Mouse (Mus musculus): ENCODE data around the gene Raph1.

Raph1 gene

DNA sequence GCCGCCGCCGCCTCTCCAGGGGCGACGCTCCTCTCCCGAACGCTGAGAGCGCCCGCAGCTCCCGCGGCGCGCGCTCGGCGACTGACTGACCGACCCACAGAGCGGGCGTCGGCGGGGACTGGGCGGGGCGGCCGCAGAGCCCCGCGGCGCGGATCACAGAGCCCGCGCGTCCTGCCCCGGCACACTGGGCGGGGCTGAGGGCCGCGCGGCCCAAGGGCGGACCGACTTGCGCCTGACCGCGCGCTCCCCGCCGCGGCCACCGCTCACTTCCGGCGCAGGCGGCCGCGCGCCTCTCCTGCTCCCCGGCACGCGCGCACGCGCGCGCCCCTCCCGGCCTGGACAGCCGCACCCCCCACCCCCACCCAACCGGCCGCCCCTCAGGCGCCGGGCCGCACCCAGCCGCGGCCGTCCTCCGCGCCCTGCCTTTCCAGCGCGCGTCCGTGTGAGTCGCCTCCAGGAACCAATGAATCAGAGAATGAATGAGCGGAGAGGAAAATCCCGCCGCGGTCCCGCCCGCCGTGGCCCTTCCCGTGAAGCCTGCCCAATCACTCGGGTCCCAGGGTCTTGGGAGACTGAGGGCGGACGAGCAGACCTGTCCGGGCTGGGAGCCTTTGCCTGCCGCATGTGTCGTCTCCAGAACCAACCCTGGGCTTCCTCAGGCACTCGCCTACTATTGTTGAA lies at the start of gene Raph1:
Gene Raph1 (minus strand): TSS at position 474 of the 681 bp plus-strand sequence.
- DNase-seq (ENCODE audit: low read depth): peak; percentile 29

DNA sequence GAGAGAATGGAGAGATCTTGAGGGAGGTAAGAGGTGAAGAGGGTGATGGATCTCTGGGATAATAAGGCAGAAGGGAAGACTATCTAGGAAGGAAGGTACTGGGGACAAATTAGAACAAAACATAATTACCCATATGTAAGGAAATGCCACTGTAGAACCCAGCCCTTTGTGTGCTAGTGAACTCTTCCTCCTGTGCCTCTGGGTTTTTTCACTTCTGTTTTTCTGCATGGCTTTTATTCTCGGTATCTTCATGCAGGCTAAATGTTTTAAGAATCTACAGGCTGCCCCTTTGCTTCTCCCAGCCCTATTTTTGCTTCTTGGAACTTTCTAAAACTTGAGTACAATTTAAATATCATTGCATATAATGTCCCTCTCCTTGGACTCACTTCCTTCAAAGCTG lies 48.8 kb upstream of the Raph1 start:
- no peak for DNase-seq (ENCODE audit: low read depth)

DNA sequence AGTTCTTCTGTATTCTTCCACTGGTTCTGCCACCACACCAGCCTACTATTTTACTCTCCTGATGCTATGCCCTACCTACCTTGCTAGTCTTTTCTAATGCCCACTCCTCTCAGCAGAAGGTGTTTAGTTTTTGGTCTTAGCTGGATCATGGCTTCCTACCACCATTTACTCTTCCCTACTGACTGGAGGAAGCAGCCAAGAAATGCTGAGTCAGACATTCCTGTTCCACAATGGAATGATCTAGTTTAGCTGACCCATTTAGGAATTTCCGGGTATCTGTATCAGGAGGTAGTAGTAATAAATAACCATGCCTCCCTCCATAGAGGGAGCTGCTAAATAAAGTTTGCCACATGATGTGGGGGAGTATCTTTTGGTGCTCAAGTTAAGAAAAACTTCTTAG lies 48.0 kb upstream of the Raph1 start:
- DNase-seq (ENCODE audit: low read depth): no peak

DNA sequence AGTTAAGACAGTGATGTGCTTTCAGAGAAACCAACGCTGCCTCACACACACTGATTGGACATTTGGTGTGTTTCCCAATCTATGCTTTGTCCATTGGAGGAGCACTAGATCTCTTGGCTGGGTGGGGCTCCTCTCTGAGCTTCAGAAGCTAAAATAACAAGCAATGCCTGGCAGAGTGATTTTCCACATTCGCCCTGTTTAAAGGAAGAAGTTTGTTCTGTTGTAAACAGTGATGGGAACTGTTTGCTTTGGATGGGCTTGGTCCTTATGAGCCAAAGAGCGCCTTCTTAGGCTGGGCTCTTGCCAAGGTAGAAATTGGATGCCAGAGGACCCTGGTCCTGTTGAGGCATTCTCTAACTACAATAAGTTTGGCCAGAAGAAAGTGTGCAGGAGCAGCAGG lies 45.1 kb upstream of the Raph1 start:
- no peak for DNase-seq (ENCODE audit: low read depth)

DNA sequence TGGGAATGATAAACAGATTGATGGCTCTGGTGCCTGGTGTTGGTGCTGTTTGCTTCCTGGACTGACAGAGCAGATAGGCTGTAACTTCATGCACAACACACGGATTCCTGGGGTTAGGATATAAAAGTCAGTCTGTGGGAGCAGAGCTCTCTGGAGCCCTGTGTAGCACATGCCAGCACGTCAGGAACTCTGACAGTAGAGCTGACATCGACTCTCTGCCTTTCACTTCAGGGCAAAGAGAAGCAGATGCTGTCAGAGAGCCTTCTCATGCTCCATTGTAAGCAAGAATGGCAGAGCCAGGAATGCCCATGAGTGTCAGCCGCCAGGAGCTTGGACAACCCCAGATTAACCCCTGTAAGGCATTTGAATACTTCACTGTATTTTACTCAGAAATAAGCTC lies 43.7 kb upstream of the Raph1 start:
- DNase-seq (ENCODE audit: low read depth): no peak

DNA sequence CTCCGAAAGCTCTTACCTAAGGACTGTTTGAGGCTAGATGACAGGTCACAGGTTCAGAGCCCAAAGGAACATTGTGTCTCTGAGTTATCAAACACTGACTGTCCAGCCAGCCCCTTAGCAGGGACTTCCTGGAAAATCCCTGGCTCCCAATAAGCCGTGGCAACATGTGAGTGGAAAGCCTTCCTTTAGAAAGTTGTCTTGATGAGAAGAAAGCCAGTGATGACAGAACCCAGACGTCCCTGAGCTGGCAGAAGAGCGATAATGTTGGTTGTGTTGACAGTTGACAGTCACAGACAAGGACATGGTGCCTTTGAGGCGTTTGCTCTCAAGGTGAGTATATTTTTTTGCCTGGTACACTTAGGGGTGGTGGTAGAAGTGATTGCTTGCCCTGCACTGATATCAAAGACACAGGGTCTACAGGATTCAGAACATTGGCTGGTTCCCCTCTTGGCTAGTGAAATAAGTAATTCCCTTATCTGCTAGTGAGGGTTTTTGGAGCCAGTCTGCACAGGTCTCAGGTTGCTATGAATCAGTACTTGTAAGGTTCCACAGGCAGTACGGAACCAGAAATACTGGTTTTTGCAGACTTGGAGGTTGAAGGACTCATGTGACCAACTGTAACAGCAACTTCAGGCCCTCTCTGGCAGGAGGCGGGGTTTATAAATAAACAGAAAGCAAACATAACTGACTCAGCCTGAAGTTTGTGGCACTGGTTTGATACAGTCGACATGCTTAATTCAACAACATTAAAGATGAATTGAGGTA lies 42.3 kb upstream of the Raph1 start:
- DNase-seq (ENCODE audit: low read depth): no peak

DNA sequence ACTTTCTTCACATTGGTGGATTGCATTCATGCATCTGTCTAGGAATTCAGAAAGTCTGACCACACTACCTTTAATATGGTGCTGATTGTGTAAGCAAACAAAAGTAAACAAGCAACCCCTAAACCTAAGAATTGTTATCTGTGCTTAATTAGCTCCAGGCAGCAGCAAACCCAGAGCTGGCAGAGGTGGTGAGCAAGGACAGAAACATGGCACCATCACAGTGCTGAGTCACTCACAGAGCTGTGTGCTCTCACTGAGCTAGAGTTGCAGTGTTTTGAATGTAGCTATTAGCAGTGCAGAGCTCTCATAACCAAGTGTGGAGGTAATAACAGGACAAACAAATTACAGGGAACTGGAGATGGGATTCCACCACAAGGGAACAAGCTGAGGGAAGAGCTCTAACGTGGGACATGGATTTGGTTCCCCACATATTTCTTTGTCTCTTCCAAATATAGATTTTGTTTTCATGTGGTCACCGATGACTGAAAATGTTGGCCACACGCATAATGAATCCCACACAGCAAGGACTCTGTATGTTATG lies 37.6 kb upstream of the Raph1 start:
- DNase-seq (ENCODE audit: low read depth): no peak

DNA sequence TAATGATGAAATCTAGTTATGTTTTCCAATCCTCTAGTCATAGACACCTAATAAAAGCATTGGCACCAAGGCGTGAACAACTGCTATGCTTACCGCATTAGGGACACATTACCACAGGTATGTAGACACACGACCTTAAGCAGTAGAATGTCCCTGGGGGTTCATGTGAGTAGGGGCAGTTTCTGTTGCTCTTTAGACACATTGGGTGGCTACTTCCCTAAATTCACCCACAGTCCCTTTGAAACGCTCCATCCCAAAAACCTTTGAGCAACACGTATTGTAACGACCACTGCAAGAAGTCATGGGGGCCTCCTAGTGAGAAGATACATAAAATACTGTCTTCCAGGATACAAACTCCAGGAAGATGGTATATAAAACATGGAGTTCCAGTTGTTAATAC lies 33.8 kb upstream of the Raph1 start:
- no peak for DNase-seq (ENCODE audit: low read depth)

DNA sequence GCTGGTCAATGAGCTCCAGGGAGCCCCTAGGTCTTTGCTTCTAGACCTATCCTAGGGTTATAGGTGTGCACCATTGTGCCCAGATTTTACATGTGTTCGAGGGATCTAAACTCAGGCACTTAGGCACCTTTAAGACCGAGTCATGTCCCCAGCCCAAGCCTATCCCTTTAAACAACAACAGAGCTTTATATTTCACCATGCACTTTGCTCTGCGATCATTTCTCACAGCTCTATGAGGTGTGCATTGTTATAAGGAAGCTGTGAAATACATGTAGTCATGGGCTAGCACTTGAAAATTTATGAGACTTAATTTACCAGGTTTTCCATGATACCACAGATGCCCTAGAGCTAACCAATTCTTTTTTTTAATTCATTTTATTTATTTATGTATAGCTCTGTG lies 33.0 kb upstream of the Raph1 start:
- no peak for DNase-seq (ENCODE audit: low read depth)

DNA sequence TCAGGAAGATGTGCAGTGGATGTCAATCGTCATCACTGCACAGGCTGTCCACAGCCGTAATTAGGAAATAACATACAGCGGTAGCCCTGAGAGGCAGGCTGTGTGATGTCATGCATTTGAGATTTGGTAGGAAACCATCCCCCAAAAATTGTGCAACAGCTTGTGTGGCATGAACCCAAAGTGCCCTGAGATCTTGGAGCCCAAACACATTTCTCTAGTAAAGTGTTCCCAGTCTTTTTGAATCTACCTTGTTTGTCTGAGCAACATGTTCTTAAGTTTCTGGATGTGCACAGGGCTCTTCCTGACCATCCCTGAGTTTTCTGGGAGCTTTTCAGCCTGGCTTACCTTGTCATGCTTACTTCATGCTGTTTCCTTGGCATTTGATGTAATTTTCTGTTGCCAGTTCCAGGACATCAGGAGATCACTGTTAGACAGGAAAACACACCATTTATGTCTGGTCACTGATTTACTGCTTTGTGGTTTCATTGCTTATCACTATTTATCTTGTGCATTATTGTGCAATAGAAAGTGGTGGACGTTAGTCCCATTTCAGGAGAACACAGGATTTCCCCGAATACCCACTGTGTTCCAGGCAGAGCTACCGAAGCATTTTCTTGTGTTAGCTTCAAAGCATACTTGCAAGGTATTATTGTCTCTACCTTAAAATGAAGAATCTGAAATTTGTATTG lies 32.3 kb upstream of the Raph1 start:
- DNase-seq (ENCODE audit: low read depth): no peak

DNA sequence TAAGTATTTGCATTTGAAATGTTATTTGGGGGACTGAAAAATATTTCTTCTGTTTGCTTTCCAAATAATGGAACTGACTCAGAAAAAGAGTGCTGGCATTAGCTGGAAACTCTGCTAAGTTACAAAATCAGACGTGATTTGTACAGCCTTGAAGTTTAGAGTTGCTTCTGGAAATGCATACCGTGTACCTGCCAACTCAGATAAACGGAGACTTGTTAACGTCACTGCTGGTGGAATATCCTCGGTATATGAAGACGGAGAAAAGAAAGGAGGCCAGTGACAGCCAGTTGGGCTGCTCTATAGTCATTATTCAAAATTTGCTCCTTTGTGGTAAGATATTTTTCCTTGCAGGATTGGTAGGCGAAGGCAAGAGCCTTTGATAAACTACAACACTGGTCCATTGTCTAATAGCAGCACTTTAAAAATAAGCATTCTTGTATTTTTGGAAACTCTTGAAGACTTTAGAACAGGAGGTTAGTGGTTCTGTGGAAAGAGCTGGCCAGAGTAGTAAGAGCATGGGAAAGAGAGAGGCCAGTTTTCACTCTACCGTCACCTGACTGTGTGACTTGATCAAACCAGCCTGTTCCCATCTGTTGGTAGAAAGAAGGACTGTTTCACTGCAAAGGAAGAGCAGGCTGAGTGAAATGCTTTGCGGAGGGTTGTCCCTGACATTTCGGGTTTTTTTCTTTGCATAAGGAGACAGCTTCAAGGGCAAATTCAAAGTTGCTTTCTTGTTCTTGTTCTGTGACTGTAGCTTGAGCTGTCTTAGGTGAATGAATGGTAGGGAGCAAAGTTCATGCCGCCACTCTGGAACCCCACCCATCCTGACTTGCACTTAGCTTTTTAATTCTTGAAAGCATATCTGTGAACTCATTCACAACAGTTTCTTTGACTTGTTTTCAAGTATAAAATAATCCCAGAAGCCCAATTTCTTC lies 29.7 kb upstream of the Raph1 start:
- no peak for DNase-seq (ENCODE audit: low read depth)

DNA sequence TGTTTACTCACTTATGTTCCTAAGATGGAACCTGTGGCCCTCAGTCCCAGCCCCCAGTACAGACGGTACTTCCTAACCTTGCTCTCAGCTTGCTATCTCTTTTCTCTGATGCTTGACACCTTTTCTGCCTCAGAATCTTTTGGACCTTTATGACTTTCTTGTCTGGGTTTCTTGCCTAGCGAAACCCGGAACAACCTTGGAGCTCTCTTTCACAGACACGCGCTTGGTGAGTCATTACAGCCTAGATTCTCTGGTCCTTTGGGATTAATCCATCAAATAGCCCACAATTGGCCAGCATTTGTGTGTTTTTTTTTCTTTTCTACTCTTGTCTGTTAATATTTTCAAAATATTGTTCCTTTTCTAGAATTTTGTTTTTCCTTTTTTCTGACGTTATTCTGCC lies 26.2 kb upstream of the Raph1 start:
- DNase-seq (ENCODE audit: low read depth): no peak

DNA sequence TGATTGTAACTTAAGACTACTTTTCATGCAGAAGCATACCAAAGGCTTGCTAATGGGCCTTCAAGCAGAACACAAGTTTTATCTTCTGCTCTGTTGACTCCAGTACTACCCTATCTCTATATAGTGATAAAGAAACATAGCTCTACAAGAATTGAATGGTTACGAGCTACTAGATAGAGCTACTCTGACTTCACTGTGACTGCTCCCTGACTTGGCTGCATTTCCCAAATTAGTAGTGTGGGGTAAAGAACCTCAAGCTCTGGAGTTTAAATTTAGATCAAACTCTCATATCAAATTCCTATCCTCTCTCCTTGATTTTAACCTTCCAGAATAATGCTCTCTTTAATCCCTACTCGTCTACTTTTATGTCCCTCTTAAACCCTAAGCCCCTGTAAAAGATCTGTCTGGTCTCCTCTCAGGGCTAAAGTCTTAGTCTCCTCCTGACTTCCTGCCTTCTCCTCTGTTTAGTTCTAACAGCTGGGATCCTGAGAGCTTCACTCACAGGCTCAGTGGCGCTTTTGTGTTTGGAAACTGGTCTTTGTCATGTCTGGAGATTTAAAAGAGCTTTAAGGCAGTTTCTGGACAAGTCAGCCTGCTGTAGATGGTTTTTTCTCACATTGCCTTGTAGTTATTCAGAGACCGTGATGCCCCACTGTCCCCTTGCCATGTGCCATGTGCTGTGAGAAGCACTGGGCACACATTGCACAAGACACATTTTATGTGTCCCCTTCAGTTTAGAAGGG lies 22.2 kb upstream of the Raph1 start:
- DNase-seq (ENCODE audit: low read depth): no peak

DNA sequence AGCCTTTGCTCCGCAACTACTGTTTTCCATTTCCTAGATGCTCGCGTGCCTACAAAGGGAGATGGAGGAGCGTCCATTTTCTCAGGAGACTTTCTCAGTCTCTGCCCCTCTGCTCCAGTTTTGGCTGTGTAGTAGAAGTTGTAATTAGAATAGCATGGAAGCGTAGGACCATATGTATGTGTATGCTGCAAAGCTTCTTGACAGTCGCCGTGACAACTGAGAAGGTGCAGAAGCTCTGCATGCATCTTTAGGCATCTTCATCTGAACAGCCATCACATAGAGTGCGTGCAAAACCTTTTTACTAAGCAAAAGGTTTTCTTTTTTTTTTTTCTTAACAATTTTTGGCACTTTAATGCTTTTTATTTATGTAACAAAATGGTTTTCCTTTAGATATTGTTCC lies 14.1 kb upstream of the Raph1 start:
- no peak for DNase-seq (ENCODE audit: low read depth)

DNA sequence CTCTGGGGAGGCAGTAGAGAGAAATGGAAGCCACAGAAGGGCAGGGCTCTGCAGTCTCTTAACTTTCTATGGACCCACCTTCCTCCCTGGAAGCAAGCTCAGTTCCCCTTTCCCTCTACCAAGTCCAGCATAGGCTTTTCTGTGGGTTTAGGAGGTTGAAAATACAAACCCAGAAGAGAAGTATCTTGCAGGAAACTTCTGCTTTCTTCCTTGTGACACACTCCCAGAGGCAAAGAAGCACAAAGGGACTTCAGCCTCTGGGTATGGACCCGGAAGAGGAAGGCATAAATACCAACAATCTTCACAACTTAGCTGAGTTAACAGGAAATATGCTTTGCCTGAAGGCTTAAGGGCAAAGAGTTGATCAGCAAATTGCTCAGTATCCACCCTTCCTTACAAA lies 13.0 kb upstream of the Raph1 start:
- DNase-seq (ENCODE audit: low read depth): no peak

DNA sequence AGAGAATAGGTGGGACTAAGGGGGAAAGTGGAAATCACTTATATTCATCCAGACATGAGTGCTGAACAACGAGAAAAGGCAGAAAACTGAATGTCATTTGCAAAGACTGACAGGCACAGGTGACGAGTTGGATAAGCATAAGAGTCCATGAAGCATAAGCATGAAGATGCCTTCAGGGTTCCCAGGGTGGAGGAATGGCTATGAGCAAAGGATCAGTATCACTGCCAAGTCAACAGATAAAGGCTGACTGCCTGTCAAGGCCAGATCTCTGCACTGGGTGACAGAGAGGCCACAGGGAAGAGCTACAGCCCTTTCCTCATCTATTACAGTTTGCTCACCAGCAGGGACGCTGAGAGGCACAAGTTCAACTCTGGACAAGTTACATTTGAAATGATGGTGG lies 5.8 kb upstream of the Raph1 start:
- no peak for DNase-seq (ENCODE audit: low read depth)

DNA sequence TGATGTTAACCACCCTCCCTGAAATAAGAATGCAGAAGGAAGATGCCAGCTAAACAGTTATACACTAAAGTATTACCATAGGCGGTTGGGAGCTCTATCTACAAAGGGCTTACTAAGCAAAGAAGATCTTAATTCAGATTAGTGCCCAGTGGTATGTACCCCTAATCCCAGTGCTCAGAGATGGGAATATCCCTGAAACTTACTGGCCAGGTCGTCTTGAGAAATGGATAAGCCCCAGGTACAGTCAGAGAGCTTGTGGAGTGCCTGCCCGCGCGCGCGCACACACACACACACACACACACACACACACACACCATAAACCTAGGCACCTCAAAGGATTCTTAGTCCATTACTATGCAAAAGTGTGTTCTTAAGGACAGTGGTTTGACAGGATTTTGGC lies 2.8 kb upstream of the Raph1 start:
- DNase-seq (ENCODE audit: low read depth): no peak

DNA sequence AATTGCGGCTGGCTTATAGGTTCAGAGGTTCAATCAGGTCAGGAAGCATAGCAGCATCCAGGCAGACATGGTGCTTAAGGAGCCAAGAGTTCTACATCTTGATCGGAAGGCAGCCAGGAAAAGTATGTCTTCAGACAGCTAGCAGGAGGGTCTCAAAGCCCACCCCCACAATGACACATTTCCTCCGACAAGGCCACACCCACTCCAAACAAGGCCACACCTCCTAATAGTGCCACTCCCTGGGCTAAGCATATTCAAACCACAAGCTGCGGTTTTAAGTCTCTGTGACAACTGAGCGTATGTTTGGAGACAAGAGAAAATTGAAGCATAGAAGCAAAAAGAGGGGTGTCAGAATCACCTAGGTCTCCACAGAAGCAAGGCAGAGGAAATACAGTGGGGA lies 2.3 kb upstream of the Raph1 start:
- DNase-seq (ENCODE audit: low read depth): no peak

DNA sequence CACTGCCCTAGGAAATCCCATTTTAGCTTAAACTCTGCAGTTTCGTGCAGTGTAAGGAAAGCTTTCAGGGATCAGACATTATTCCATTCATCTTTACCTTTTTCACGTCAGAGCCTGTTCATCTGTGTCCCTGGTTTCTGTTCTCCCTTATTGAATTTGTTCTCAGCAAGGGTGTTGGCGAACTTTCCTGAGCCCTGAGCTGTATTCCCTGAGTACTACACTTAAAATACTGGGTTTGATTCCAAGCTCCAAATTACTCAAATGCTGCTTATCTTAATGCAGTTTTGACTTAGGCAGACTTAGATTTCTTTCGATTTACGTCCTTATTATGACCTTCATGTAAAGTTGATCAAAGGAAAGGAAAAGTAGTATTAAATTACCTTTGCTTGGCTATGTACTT lies 417 bp upstream of the Raph1 start:
- DNase-seq (ENCODE audit: low read depth): no peak

DNA sequence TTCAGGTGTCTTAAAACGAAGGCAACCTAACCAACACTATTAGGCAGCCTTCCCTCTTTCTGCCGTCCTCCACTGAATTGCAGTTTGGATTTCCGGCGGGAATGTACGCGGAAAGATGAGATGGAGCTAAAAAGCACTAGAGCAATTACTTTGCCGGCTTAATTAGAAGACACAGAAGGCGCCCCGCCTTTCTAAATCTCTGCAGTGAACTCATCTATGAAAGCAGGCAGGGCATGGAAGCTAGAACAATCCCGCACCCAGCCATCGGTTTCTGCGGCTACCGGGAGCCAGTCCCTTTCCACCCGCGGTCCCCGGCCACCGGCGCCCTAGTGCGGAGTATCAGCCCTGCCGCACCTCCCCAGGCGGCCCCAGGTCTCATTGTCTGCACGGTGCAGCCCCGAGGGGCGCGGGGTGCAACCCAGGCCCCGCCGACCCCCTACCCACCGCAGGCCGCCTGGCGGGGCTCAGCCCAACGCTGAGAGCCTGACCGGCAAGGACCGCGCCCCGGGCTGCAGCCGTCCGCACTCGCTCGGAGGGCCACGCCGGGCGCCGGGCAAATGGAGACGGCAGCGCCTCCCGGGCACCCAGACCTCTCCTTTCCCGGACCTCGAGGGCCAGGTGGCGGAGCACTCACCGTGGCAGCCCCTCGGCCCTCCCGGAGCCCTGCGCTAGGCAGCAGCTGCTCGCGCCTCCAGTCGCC lies 823 bp downstream of the Raph1 start:
- no peak for DNase-seq (ENCODE audit: low read depth)
